Mouse (Mus musculus) fat pad, adult 2 months (tissue): Measurements from ENCODE around the gene Cdc14a.
"Not testable (repeated sequence)": the region's sequence is repeated elsewhere in the genome, so short reads cannot be mapped to it uniquely, and the experiment has no call there.

Experiments used
- DNase-seq: peaks from one replicate; pipeline ENCODE4 v3.0.0-alpha.2; 2011; ENCODE audit warnings: low read depth, low spot score; ENCODE audit errors: extremely low read depth

Cdc14a gene

DNA sequence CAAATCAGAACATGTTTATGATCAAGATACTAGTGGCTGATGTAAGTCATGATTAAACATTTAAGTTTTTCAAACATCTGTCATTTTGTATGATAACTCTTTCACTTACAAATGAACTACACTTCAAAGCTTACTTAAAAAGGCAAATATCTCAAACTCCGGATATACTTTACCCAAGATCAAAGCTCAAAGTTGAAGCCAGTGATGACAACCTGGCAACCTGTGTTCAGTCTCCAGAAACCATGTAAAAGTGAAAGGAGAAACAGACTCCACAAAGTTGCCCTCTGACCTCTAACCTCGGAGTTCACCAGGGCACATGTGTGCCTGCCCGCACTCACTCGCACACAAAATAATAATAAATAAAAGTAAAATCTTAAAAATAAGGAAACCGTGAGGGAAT is 49.3 kb downstream of the Cdc14a start:
- no peak for DNase-seq

DNA sequence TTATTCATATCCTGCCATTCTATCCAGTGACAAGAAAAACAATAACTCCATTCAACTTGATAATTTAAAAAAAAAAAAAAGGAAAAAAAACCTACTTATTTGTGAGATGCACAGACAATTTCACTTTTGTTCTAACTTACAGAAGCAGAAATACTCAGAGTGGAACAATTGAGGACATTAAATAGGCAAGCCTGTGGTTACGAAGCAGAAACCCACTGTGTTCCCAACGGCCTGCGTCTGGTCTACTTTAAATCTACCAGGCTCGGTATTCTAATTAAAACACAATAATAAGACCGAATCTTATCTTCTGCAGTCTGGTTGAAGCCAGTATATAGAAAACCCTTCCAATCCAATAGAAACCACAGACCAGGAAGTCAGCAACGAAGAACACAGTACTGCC is 50.6 kb downstream of the Cdc14a start:
- no peak for DNase-seq

DNA sequence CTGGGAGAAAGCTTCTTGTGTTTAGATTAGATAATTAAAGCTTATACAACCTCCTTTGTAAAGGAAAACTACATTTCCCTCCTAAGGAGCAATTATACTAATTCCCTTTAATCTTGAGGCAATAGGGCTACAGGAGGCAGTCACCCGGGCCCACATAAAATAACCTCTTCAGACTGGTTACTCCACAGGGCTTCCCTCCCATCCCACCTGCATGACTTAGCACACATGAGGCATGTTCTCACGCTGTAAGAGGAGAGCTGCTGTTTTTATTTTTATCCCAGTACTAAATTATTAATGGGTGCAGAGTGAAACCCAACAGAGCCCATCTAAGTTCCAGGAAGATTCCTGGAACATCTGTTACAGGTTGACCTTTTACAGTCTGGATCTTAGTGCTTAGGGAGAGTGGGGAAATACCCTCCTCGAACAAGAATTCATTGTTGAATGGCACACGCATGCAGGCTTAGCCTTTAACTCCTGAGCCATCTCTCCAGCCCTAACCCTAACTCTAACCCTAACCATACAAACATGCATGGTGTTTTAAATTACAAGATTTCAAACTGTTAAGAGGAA is 54.9 kb downstream of the Cdc14a start:
- no peak for DNase-seq

DNA sequence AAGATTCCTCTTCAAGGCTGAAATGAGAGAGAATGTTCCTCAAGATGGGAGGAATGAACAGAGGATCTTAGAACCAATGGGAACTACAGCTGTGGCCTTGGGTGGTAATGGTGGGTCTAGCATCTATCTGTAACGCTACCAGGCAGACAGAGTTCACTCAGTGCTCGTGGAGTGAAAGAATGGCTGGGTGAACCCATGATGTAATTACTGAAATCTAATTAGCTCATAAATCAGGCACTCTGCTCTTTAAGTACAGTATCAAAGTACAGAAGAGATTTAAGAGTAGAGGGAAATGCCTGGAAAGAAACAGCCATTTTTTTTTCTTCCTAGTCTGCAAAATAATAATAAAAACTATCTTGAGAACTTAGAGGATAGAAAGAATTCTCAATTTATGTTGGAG is 57.7 kb downstream of the Cdc14a start:
- DNase-seq: no peak

DNA sequence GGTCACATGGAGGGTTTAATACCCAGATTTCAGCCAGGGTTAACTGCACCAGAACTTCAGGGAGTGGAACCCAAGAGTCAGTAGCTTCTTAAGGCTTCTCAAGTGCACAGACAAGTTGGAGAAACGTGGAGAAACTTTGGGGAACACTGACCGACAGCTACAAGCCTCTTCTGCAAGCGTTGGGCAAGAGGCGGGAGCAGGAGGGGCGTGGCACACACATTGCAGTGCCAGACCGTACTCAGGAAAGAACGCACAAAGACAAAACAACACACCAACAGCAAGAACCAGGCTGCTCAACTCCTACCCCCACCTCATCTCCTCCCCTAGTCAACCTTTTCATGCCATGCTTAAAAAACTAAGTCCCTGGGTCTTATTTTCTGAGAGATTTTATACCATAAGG is 61.9 kb downstream of the Cdc14a start:
- no peak for DNase-seq

DNA sequence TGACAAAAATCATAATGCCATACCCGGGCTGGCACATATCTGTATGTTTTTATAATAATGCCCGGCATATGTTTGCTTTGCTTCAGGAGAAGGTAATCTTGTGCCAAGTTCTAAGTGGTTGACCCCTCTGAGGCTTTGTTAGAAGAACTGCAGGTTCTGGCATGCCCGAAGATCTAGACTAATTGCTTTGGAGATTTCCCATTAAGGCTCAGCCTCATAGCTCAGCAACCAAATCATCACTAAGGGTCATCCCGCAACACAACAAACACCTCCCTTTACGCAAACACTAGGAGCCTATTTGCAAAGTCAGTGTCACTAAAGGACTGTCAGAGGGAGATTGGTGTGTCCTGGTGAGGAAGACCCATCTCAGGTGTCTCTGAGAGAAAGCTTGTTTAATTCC is 62.7 kb downstream of the Cdc14a start:
- DNase-seq: no peak

DNA sequence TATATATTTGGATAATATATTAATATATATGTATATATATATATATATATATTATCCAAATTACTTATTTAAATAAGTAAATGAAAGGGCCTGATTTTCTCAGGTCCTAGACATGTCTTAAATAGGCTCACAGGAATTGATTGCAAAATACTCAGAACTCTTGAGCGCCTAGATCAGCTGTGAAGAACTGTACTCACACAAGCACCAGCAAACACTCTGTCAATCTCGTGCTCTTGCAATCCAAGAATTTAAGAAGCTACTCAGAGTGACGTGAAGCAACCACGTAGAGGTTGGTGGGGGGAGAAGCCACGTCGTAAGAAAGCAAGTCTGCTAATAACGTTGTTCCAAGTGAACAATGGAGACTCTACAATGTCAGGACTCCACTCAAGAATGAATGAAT is 66.0 kb downstream of the Cdc14a start:
- DNase-seq: no peak

DNA sequence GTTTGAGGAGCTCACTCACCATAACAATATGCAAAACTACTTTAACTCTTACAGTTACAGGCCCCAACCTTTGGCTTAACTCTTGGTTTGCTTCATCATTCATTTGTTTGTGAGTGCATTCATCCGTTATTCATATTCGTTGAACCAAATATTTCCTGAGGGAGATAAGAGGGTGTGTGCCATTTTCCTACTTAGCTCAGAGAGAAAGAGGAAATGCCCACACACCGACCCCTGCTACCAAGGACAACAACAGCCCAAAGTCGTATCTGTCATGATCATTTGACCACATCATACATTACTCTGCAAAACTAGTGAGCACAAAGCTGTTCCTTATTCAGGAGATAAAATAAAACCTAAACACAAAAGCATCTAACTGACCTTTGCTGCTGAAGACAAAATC is 66.7 kb downstream of the Cdc14a start:
- DNase-seq: no peak

DNA sequence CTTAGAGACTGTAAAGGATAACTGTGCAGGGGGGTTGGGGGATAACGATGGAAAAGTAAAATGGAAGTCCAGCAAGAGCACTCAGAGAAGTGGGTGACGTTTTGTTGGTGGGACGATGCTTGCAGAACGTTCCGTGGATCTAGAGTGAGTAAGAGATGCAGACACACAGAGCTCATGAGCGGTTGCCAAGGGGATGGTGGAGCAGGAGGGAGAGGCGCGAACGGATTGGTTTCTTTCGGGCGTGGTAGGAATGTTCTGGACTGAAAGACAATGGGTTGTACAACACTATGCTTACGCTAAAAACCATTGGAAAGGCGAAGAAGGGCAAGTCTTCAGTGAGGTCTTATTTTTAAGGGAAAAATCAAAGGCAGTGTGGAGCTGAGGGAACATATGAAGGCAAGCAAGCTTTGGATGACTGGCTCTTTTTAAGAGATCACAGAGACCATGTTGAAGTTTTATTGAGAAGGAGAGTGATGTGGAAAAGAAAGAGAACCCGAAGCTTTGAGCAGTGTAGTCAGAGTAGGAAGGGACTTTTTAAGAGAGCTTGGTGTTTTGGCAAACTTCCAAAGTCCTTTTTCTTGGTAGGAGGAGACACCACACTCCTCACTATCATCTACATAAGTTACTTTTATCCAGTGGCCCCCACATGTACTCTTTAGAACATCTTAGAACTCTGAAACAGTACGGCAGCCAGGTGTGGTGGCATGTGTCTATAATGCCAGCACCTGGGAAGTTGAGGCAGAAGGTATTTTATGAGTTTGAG is 68.6 kb downstream of the Cdc14a start:
- DNase-seq: no peak

DNA sequence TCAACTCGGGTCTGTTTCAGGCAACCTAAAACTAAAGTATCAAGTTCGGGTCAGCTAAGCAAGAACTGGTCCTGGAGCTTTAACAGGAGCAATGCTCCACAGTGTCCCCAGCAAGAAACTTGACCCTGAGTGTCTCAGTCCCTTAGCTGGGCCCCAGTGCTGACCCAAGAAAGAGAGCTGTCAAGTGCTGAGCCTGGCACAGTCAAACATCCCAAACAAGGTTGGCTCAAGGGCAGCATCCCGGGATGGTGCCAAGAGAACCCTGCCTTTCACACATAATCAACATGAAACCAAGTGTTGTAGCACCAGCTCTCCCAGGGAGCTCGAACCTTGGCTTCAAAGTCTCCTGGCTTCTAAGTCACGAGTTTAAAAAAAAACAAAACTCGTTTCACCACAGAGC is 71.3 kb downstream of the Cdc14a start:
- DNase-seq: no peak

DNA sequence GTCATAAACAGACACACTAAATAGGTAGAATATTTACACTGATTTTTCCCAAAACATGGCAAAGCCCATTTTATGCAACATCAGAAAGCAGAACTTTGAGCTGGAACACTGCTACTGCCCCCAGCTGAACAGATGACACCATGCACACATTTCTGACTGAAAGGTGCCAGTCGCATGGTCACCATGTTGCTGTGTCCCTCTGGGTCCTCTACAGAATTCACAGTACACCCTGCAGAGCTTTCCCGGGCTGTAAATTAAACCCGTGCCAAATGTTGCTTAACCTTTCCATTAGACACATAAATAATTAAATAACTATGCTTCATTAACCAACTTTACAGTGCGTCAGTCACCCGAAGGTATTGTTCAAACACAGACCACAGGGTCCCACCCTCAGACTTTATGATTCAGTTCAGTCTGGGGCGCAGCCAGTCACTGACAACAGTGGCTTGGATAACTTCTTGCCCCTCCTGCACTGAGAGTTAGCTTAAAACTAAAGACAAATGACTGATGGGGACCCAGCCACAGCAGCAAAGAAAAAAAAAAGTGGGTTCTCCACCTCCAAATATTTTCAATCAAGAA is 73.4 kb downstream of the Cdc14a start:
- no peak for DNase-seq

DNA sequence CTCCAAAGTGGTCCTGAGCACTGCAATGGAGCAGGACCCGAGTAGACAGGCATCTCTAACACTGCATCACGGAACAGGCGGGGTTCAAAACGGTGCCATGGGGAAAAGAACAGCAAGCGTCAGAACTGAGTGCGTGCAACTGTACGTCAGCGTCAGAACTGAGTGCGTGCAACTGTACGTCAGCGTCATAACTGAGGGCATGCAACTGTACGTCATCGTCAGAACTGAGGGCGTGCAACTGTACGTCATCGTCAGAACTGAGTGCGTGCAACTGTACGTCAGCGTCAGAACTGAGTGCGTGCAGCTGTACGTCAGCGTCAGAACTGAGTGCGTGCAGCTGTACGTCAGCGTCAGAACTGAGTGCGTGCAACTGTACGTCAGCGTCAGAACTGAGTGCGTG is 76.3 kb downstream of the Cdc14a start:
- DNase-seq: not testable (repeated sequence)

DNA sequence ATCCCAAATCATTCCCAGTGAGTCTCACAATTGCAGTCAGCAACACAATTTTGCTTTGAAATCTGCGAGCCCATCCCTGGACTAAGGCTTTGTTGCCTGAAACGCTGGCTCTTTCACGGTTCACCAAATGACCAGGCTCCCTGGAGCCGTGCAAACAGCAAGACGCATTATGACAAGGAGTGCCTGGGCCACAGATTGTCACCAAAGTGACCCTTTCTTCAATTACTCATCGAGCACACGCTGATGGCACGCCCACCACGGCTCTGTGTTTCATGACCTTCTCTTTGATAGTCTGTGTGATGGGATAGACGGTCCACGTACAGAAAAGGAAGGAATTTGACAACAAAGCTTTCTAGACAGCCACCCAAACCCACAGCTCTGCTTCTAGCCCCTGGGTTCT is 78.6 kb downstream of the Cdc14a start:
- no peak for DNase-seq

DNA sequence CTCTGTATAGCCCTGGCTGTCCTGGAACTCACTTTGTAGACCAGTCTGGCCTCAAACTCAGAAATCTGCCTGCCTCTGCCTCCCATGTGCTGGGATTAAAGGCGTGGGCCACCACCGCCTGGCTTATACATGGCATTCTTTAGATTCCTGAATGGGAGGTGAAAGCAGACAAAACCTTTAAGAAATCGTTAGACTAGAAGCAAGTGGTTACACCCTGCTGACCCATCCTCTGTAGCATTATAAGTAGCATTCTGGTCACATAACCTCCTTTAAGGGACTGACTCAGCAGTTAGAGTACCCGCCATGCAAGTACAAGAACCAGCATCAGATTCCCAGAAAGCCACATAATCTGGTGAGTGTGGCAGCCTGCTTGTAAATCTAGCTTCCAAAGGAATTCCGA is 81.6 kb downstream of the Cdc14a start:
- DNase-seq: no peak

DNA sequence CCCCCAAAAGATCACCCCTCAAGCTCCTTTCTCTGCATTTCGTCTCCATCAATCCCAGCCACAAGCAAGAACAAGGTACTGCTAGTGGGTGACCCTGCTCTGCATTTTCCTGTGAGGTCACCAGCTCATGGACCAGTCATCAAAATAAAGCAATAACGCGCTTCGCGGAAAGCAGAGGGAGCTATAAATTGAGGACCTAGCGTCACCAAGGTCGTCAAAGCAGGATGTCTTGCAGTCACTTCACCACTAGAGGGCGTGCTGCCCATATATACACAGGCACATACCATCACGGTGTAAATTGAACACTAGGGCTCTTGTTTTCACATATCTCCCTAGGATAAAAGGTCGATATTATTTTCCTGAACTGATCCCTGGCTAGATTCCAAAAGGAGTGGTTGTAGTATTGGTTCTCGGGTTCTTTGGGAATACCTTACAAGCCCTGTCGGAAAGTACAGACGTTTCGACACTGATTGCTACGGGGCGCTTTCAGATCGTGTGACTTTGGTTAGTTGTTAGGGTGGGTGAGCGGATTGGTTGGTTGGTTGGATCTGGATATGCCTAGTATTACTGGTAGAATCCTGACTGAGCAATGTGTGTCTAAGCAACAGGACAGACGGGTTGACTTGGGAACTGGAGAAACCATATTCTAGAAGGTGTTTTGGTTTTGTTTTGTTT is 82.7 kb downstream of the Cdc14a start:
- DNase-seq: no peak

DNA sequence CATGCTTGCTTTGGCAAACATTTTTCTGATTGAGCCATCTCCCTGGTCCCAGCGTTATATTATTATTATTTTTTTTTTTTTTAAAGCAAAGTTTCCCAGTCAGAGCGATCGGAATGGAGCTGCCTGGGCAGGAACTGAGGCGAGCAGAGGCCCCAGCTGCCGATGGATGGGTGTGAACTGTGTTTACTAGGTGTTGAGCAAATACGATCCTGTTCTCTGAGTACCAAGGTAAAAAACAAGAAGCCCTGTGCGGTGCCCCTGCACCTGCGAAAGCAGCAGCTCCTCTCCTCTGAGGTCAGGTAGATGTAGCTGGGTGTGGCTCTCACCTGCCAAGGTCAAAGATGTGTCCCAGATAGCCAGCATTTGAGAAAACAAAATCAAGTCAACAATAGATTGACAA is 83.6 kb downstream of the Cdc14a start:
- DNase-seq: no peak

DNA sequence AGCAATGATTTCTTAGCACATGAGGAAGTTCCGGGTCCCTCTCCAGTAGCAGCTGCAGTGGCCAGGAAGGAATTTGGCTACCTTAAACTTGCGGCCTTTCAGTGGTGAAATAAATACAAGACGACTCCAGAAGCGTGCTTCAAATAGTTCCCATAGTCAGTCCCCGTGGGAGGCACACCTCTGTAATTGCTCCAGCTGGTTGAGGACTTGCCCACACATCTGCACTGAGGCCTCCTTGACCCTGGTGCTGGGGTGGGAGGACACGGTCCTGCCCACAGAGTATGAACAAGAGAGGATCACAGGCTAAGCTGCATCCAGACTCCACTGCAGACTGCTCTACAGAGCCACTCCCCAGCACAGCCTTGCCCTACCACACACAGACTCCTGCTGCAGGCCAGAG is 85.2 kb downstream of the Cdc14a start:
- no peak for DNase-seq

DNA sequence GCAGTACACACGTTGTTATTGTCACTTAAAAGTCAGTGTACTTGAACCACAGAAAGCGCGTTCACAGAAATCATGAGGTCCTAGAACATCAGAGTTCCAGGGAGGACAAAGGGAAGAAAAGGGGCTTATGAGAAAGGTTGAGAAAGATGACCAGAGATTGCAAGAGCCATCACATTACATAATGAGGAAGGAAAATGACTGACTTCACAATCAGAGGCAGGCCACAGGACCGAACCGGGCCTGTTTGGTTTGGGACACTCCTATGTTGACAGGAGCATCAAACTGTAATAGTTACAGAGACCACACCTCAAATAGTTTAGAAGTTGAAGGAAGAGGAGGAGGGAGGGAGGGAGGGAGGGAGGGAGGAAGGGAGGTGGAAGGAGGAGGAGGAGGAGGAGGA is 86.0 kb downstream of the Cdc14a start:
- no peak for DNase-seq

DNA sequence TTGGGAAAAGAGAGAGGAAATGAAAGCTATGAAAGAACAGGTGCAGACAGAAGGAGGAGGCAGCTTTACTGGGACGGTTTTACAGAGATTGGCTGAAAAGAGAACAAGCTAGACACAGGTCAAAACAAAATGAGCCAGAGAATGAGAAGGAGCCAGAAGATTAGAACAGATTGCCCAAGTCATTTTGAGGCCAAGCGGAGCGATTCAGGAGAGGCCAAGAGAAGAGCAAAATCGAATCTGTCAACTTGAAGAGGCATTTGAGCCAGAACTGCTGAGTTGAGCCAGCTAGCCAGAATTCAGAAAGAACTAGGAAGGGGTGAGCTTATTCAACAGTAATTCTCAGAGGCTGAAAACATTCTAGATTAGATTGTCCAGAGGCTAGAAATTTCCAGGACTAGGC is 88.8 kb downstream of the Cdc14a start:
- DNase-seq: no peak

DNA sequence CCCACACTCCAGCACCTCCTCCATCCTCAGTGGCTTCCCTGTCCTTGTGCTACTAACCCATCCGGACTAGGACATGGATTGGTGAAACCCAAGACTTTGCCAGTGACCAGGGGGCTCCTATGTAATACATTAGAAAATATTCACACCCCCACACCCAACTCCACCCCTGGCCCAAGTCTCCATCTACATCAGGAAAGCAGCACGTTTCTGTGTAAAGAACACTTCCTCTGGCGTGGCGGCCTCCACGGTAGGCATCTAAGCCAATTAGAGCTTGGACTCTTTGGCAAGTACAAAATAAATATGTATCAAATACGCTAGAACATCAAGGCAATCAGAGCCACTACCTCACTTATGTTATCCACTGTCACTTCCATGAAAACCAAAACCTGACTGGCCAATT is 90.1 kb downstream of the Cdc14a start:
- no peak for DNase-seq

DNA sequence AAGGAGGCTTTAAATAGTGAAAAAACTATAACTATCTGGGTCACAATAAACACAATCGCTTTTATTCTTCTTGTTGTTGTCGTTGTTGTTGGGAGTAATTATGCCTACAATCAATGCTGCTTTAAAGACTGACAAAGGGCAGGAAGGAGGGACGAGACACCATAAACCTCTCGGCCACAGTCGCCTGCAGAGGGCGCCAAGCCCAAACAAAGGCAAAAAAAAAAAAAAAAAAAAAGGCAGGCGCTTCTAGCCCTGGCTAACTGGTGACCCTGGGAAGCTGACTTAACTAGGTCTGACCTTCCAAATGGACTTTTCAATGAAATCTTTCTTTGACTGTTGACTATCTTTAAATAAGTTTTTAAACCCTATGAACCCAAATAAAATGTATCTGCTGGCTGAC is 90.6 kb downstream of the Cdc14a start:
- DNase-seq: no peak

DNA sequence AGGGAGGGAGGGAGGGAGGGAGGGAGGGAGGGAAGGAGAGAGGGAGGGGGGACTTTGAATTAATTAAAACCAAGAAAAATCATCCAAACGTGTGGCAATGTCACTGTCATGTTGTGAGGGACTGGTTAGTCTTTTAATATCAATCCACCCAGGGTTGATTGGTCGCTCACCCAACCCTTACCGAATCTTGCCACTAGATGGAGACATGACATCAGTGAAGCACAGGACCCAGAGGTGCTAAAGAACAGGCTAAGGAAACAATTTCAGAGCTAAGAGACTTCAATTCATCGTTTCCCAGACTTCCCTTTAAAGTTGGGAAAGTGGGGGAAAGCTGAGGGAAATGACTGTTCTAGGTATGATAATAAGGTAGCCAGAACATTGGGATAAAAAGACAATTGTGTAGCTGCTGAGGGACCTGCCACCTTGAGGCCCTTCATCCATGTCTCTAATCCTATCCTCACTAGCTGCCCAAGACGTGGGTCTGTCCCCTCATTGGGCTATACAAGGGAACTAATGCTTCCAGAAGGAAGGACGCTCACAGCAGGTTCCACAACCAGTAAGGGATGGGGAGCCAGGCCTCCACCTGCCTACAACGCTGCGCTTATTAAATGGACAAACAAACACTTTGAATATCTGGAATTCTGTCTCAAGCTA is 91.9 kb downstream of the Cdc14a start:
- no peak for DNase-seq
